Mouse (Mus musculus) heart, embryonic 10.5 days (tissue): ENCODE results near the gene Spink2. TPM values are rescaled to one million over a fixed set of nuclear protein-coding genes. Genes with fewer than 3 reads are reported as not detected.
"Not testable (repeated sequence)": the region's sequence is repeated elsewhere in the genome, so short reads cannot be mapped to it uniquely, and the experiment has no call there.

ENCODE experiments used
- DNase-seq: peaks from one replicate; pipeline ENCODE4 v3.0.0-alpha.2; 2017; ENCODE audit warnings: low spot score
- H3K27ac ChIP-seq: fragments of 300-500 bp; sonication (generic); 2 replicates; pipeline ENCODE4 v1.5.1; 2016; ENCODE audit warnings: mild to moderate bottlenecking
- H3K27me3 ChIP-seq: fragments of 300-500 bp; sonication (generic); 2 replicates; pipeline ENCODE4 v1.6.1; 2016; ENCODE audit warnings: mild to moderate bottlenecking; ENCODE audit not compliant: poor library complexity, insufficient read depth, severe bottlenecking
- H3K36me3 ChIP-seq: fragments of 300-500 bp; sonication (generic); 2 replicates; pipeline ENCODE4 v1.6.1; 2016; ENCODE audit warnings: mild to moderate bottlenecking, moderate library complexity
- H3K4me1 ChIP-seq: fragments of 300-500 bp; sonication (generic); 2 replicates; pipeline ENCODE4 v1.6.1; 2016; ENCODE audit warnings: mild to moderate bottlenecking
- H3K4me3 ChIP-seq: fragments of 300-500 bp; sonication (generic); 2 replicates; pipeline ENCODE4 v1.5.1; 2016; ENCODE audit warnings: mild to moderate bottlenecking, moderate library complexity
- H3K9me3 ChIP-seq: fragments of 300-500 bp; sonication (generic); 2 replicates; pipeline ENCODE4 v1.6.1; 2016; ENCODE audit warnings: mild to moderate bottlenecking, moderate library complexity
- WGBS: fragments of 180-500 bp; shearing (Covaris S2); methylation state at CpG from one replicate; pipeline ENCODE4 v1.1.7; 2016; 5-methylcytosine and 5-hydroxymethylcytosine counted together
- polyA plus RNA-seq: library from polyadenylated mRNA; unstranded; fragments of >200 nt; fragmentation: Nextera tagmentation; extraction: Ambion mirVana; gene quantifications from 2 replicates; pipeline ENCODE4 v1.2.1, GENCODE M21; 2016

Gene Spink2
- polyA plus RNA-seq, 1 experiment from 2014 or later: 4.7 TPM

- no peak overlapping the region for H3K4me3 ChIP-seq
- no peak for DNase-seq
- no peaks in the 10 kb centered on the region for H3K9me3 ChIP-seq
- H3K4me1 ChIP-seq: no peaks in the 10 kb centered on the region
- H3K27ac ChIP-seq: no peak overlapping the region
- H3K36me3 ChIP-seq: no peaks in the 10 kb centered on the region
- 40% methylated on average over 3 of the region's 3 CpGs for WGBS
- H3K27me3 ChIP-seq: no peaks in the 10 kb centered on the region
Measured at GRCm38 (mm10) chr5:77234921-77235320, 23.6 kb upstream of the Spink2 start.

GRCm38 (mm10) chr5:77231863-77232262 lies 20.6 kb upstream of the Spink2 start:
- H3K4me3 ChIP-seq, DNase-seq, H3K4me1 ChIP-seq, H3K9me3 ChIP-seq, H3K27me3 ChIP-seq, H3K27ac ChIP-seq, H3K36me3 ChIP-seq: not testable (repeated sequence)
- WGBS: 88% methylated on average over 4 of the region's 4 CpGs

- DNase-seq: no peak
- Histone ChIP-seq H3K4me1 (peaks cover 3% of the 10 kb centered on the region; the same call in 1 of the 2 replicates), H3K4me3 (no peak overlapping the region), H3K27me3 (no peaks in the 10 kb centered on the region), H3K36me3 (no peaks in the 10 kb centered on the region), H3K9me3 (no peaks in the 10 kb centered on the region), H3K27ac (no peak overlapping the region)
- 23% methylated on average over 1 of the region's 1 CpGs for WGBS
Measured at GRCm38 (mm10) chr5:77228986-77229385, 17.7 kb upstream of the Spink2 start.

- H3K27ac ChIP-seq: no peak overlapping the region
- H3K36me3 ChIP-seq: no peaks in the 10 kb centered on the region
- no peak overlapping the region for H3K4me3 ChIP-seq
- H3K27me3 ChIP-seq: no peaks in the 10 kb centered on the region
- peaks cover 3% of the 10 kb centered on the region; the same call in 1 of the 2 replicates for H3K4me1 ChIP-seq
- whole genome bisulfite sequencing: 65% methylated on average over 11 of the region's 11 CpGs
- no peak for DNase-seq
- H3K9me3 ChIP-seq: no peaks in the 10 kb centered on the region
Measured at GRCm38 (mm10) chr5:77223043-77223975, 12.0 kb upstream of the Spink2 start.

GRCm38 (mm10) chr5:77217724-77218123 lies 6.5 kb upstream of the Spink2 start:
- H3K9me3 ChIP-seq: no peaks in the 10 kb centered on the region
- H3K27me3 ChIP-seq: no peaks in the 10 kb centered on the region
- H3K36me3 ChIP-seq: no peaks in the 10 kb centered on the region
- H3K4me1 ChIP-seq: 0 out of 2 replicates have a peak, but pooled peaks cover 3% of the 10 kb centered on the region
- no peak overlapping the region for H3K27ac ChIP-seq
- DNase-seq: no peak
- WGBS: 14% methylated on average over 2 of the region's 2 CpGs
- peak overlapping the region; percentile 31; the same call in 1 of the 2 replicates for H3K4me3 ChIP-seq

- H3K27me3 ChIP-seq: no peaks in the 10 kb centered on the region
- 11% methylated on average over 9 of the region's 9 CpGs for WGBS
- DNase-seq: peak; percentile 81
- no peaks in the 10 kb centered on the region for H3K9me3 ChIP-seq
- no peaks in the 10 kb centered on the region for H3K36me3 ChIP-seq
- H3K27ac ChIP-seq: no peak overlapping the region
- H3K4me3 ChIP-seq: peak overlapping the region; percentile 31; the same call in 1 of the 2 replicates
- 0 out of 2 replicates have a peak, but pooled peaks cover 3% of the 10 kb centered on the region for H3K4me1 ChIP-seq
Measured at GRCm38 (mm10) chr5:77217211-77217610, 5.9 kb upstream of the Spink2 start.

GRCm38 (mm10) chr5:77206134-77206533 lies 5.1 kb downstream of the Spink2 start:
- Histone ChIP-seq H3K27me3 (no peaks in the 10 kb centered on the region), H3K9me3 (no peaks in the 10 kb centered on the region), H3K4me3 (no peak overlapping the region), H3K27ac (no peak overlapping the region), H3K4me1 (peaks cover 5% of the 10 kb centered on the region), H3K36me3 (no peaks in the 10 kb centered on the region)
- no peak for DNase-seq
- WGBS: 72% methylated on average over 11 of the region's 11 CpGs

GRCm38 (mm10) chr5:77202238-77202637 lies 9.0 kb downstream of the Spink2 start:
- DNase-seq: no peak
- Histone ChIP-seq H3K27me3 (no peaks in the 10 kb centered on the region), H3K36me3 (no peaks in the 10 kb centered on the region), H3K4me1 (0 out of 2 replicates have a peak, but pooled peaks cover 2% of the 10 kb centered on the region), H3K27ac (no peak overlapping the region), H3K9me3 (no peaks in the 10 kb centered on the region), H3K4me3 (no peak overlapping the region)

- Histone ChIP-seq H3K27ac (no peak overlapping the region), H3K4me3 (no peak overlapping the region), H3K27me3 (no peaks in the 10 kb centered on the region), H3K36me3 (no peaks in the 10 kb centered on the region), H3K4me1 (0 out of 2 replicates have a peak, but pooled peaks cover 2% of the 10 kb centered on the region), H3K9me3 (no peaks in the 10 kb centered on the region)
- WGBS: 50% methylated on average over 4 of the region's 4 CpGs
- DNase-seq: no peak
Measured at GRCm38 (mm10) chr5:77200695-77201094, 10.6 kb downstream of the Spink2 start.

- WGBS: 49% methylated on average over 3 of the region's 3 CpGs
- Histone ChIP-seq H3K27me3 (no peaks in the 10 kb centered on the region), H3K4me3 (no peak overlapping the region), H3K4me1 (no peaks in the 10 kb centered on the region), H3K9me3 (no peaks in the 10 kb centered on the region), H3K27ac (no peak overlapping the region), H3K36me3 (no peaks in the 10 kb centered on the region)
- no peak for DNase-seq
Measured at GRCm38 (mm10) chr5:77193951-77194350, 17.3 kb downstream of the Spink2 start.

GRCm38 (mm10) chr5:77193266-77193665 lies 18.0 kb downstream of the Spink2 start:
- Histone ChIP-seq H3K4me3 (no peak overlapping the region), H3K9me3 (no peaks in the 10 kb centered on the region), H3K27me3 (no peaks in the 10 kb centered on the region), H3K27ac (no peak overlapping the region), H3K36me3 (no peaks in the 10 kb centered on the region), H3K4me1 (no peaks in the 10 kb centered on the region)
- no peak for DNase-seq
- WGBS: 69% methylated on average over 4 of the region's 4 CpGs

- no peak overlapping the region for H3K27ac ChIP-seq
- WGBS: 82% methylated on average over 1 of the region's 1 CpGs
- no peaks in the 10 kb centered on the region for H3K9me3 ChIP-seq
- no peak for DNase-seq
- no peaks in the 10 kb centered on the region for H3K36me3 ChIP-seq
- H3K27me3 ChIP-seq: no peaks in the 10 kb centered on the region
- no peak overlapping the region for H3K4me3 ChIP-seq
- no peaks in the 10 kb centered on the region for H3K4me1 ChIP-seq
Measured at GRCm38 (mm10) chr5:77191631-77192030, 19.6 kb downstream of the Spink2 start.

GRCm38 (mm10) chr5:77191106-77191505 lies 20.2 kb downstream of the Spink2 start:
- Histone ChIP-seq H3K4me1 (no peaks in the 10 kb centered on the region), H3K36me3 (no peaks in the 10 kb centered on the region), H3K27ac (no peak overlapping the region), H3K27me3 (no peaks in the 10 kb centered on the region), H3K4me3 (no peak overlapping the region), H3K9me3 (no peaks in the 10 kb centered on the region)
- 80% methylated on average over 4 of the region's 4 CpGs for WGBS
- DNase-seq: no peak
